Mouse (Mus musculus): ENCODE measurements at regions not wholly inside any gene's neighbourhood (a gene's known extent, or its start where the extent isn't known, plus 50 kb on each side); places are given as distances from the start of the nearest gene placed in this dataset.

GRCm38 (mm10) chr5:96924736-96925429 lies 72.6 kb upstream of the Bmp2k start:
- Histone ChIP-seq H3K4me1 (ENCODE audit: control insufficient read depth, insufficient read depth, low read length) (no peaks in the 10 kb centered on the region), H3K4me3 (ENCODE audit: insufficient read depth, low read length) (no peak overlapping the region), H3K27ac (ENCODE audit: insufficient read depth, low read length) (no peak overlapping the region)
- TF ChIP-seq POLR2A (IDR thresholded peaks at IDR 0.05; ENCODE audit: low read depth, low read length) (no peak), CTCF (IDR thresholded peaks at IDR 0.05; ENCODE audit: borderline replicate concordance, insufficient read depth, low read length) (no peak)

GRCm38 (mm10) chr5:96925943-96926342 lies 71.5 kb upstream of the Bmp2k start:
- H3K4me3 ChIP-seq (ENCODE audit: insufficient read depth, low read length) = no peak overlapping the region
- TF ChIP-seq POLR2A (IDR thresholded peaks at IDR 0.05; ENCODE audit: low read depth, low read length) (no peak), CTCF (IDR thresholded peaks at IDR 0.05; ENCODE audit: borderline replicate concordance, insufficient read depth, low read length) (no peak)

GRCm38 (mm10) chr5:96931091-96931490 lies 66.4 kb upstream of the Bmp2k start:
- H3K4me3 ChIP-seq (ENCODE audit: insufficient read depth, low read length) = no peak overlapping the region
- peaks cover 10% of the 10 kb centered on the region for H3K4me1 ChIP-seq (ENCODE audit: control insufficient read depth, insufficient read depth, low read length)
- TF ChIP-seq CTCF (IDR thresholded peaks at IDR 0.05; ENCODE audit: borderline replicate concordance, insufficient read depth, low read length) = no peak
- no peak for TF ChIP-seq POLR2A (IDR thresholded peaks at IDR 0.05; ENCODE audit: low read depth, low read length)
- no peak overlapping the region for H3K27ac ChIP-seq (ENCODE audit: insufficient read depth, low read length)

More at GRCm38 (mm10) chr5:96925943-96926342, 71.5 kb upstream of the Bmp2k start:
- peaks cover 2% of the 10 kb centered on the region; the same call in 1 of the 2 replicates for H3K4me1 ChIP-seq (ENCODE audit: control insufficient read depth, insufficient read depth, low read length)
- no peak overlapping the region for H3K27ac ChIP-seq (ENCODE audit: insufficient read depth, low read length)

GRCm38 (mm10) chr5:96931576-96932152 lies 65.8 kb upstream of the Bmp2k start:
- no peak for TF ChIP-seq POLR2A (IDR thresholded peaks at IDR 0.05; ENCODE audit: low read depth, low read length)
- H3K27ac ChIP-seq (ENCODE audit: insufficient read depth, low read length) = 0 out of 2 replicates have a peak overlapping the region, but pooled peaks have one; percentile 18
- H3K4me3 ChIP-seq (ENCODE audit: insufficient read depth, low read length) = no peak overlapping the region
- H3K4me1 ChIP-seq (ENCODE audit: control insufficient read depth, insufficient read depth, low read length) = peaks cover 10% of the 10 kb centered on the region

- Histone ChIP-seq H3K27ac (ENCODE audit: insufficient read depth, low read length) (no peak overlapping the region), H3K4me1 (ENCODE audit: control insufficient read depth, insufficient read depth, low read length) (peaks cover 4% of the 10 kb centered on the region; the same call in 1 of the 2 replicates), H3K4me3 (ENCODE audit: insufficient read depth, low read length) (no peak overlapping the region)
- TF ChIP-seq CTCF (IDR thresholded peaks at IDR 0.05; ENCODE audit: borderline replicate concordance, insufficient read depth, low read length) = no peak
- TF ChIP-seq POLR2A (IDR thresholded peaks at IDR 0.05; ENCODE audit: low read depth, low read length) = no peak
Measured at GRCm38 (mm10) chr5:96936239-96936638, 61.2 kb upstream of the Bmp2k start.

- Histone ChIP-seq H3K4me3 (ENCODE audit: insufficient read depth, low read length) (no peak overlapping the region), H3K4me1 (ENCODE audit: control insufficient read depth, insufficient read depth, low read length) (no peaks in the 10 kb centered on the region), H3K27ac (ENCODE audit: insufficient read depth, low read length) (no peak overlapping the region)
- TF ChIP-seq CTCF (IDR thresholded peaks at IDR 0.05; ENCODE audit: borderline replicate concordance, insufficient read depth, low read length) (no peak), POLR2A (IDR thresholded peaks at IDR 0.05; ENCODE audit: low read depth, low read length) (no peak)
Measured at GRCm38 (mm10) chr5:96938718-96939117, 58.8 kb upstream of the Bmp2k start.

- TF ChIP-seq POLR2A (IDR thresholded peaks at IDR 0.05; ENCODE audit: low read depth, low read length) (no peak), CTCF (IDR thresholded peaks at IDR 0.05; ENCODE audit: borderline replicate concordance, insufficient read depth, low read length) (no peak)
- H3K27ac ChIP-seq (ENCODE audit: insufficient read depth, low read length) = no peak overlapping the region
- H3K4me3 ChIP-seq (ENCODE audit: insufficient read depth, low read length) = no peak overlapping the region
- no peaks in the 10 kb centered on the region for H3K4me1 ChIP-seq (ENCODE audit: control insufficient read depth, insufficient read depth, low read length)
Measured at GRCm38 (mm10) chr5:96939273-96939672, 58.2 kb upstream of the Bmp2k start.

GRCm38 (mm10) chr5:96940170-96941086 lies 57.1 kb upstream of the Bmp2k start:
- H3K4me3 ChIP-seq (ENCODE audit: insufficient read depth, low read length) = no peak overlapping the region
- TF ChIP-seq CTCF (IDR thresholded peaks at IDR 0.05; ENCODE audit: borderline replicate concordance, insufficient read depth, low read length) (no peak), POLR2A (IDR thresholded peaks at IDR 0.05; ENCODE audit: low read depth, low read length) (no peak)
- no peaks in the 10 kb centered on the region for H3K4me1 ChIP-seq (ENCODE audit: control insufficient read depth, insufficient read depth, low read length)
- H3K27ac ChIP-seq (ENCODE audit: insufficient read depth, low read length) = no peak overlapping the region

GRCm38 (mm10) chr5:96941087-96941468 lies 56.4 kb upstream of the Bmp2k start:
- no peak overlapping the region for H3K27ac ChIP-seq (ENCODE audit: insufficient read depth, low read length)
- TF ChIP-seq CTCF (IDR thresholded peaks at IDR 0.05; ENCODE audit: borderline replicate concordance, insufficient read depth, low read length) = no peak
- no peak for TF ChIP-seq POLR2A (IDR thresholded peaks at IDR 0.05; ENCODE audit: low read depth, low read length)
- H3K4me3 ChIP-seq (ENCODE audit: insufficient read depth, low read length) = no peak overlapping the region
- H3K4me1 ChIP-seq (ENCODE audit: control insufficient read depth, insufficient read depth, low read length) = no peaks in the 10 kb centered on the region
